ENCODE assay signal across 23 mouse cellular contexts in the genomic region with DNA sequence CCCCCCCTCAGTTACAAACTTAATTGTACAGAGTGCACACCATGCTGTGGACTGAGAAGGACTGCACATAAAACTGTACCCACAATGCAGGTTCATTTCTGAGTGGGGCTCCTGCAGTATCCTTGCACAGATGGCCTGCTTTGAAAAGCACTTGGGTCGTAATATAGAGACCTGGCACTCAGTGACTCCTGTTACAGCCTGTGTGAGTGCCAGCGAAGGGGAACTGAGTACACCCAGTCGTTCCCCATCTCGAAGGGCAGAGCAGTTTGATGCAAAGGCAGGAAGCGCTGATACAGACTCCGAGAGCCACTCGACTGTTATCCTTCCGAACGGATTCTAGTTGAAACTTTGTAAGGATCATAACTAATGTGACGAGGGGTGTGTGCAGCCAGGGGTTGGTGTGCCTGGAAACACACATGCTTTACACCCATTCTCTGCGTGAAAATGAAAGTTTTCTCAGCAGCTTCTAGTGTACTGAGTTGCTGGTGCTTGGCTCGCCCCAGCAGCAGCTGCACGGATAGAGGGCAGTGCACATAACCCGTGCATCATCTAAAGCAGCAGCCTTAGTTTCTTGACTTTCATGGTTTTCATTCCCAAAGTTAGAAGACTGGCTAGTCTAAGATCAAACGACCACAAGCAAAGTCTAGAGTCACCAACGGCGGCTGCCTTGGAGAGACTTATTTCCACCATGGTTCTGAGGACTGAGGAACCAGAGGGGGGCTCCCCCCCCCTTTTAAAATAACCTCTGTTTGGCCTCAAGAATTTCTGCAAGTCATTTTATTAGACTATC.
"Had no signal": no experiment of that assay in that cellular context is flagged by ENCODE, and none has a peak within 500 bp of the region (broad histone marks: within the 10 kb centered on the region; RNA-seq: fewer than 3 reads in every experiment).

No protein-coding gene starts in this region.

- H3K4me1 ChIP-seq: liver, embryonic 12.5 days; liver, embryonic 15.5 days; lung, embryonic 15.5 days; midbrain, embryonic 10.5 days; neural tube, embryonic 12.5 days; stomach, embryonic 15.5 days had no signal

- H3K4me3 ChIP-seq: limb, embryonic 10.5 days; limb, embryonic 13.5 days; liver, embryonic 12.5 days; liver, embryonic 15.5 days; lung, embryonic 15.5 days; megakaryocyte, embryonic 14.5 days; midbrain, embryonic 10.5 days; neural tube, embryonic 12.5 days; neural tube, embryonic 15.5 days; stomach, embryonic 15.5 days had no signal

- H3K9me3 ChIP-seq: limb, embryonic 10.5 days; limb, embryonic 13.5 days; liver, embryonic 12.5 days; liver, embryonic 15.5 days; lung, embryonic 15.5 days; megakaryocyte, embryonic 14.5 days; neural tube, embryonic 12.5 days; neural tube, embryonic 15.5 days; stomach, embryonic 15.5 days had no signal

- H3K27ac ChIP-seq: limb, embryonic 10.5 days; limb, embryonic 13.5 days; liver, embryonic 12.5 days; liver, embryonic 15.5 days; lung, embryonic 15.5 days; midbrain, embryonic 10.5 days; neural tube, embryonic 12.5 days; neural tube, embryonic 15.5 days; stomach, embryonic 15.5 days had no signal

- DNase-seq: kidney, adult 9 months; kidney, postnatal 14 days; kidney, postnatal 4 days; liver; lung, adult 18-20 months; lung, postnatal 10 days; lung, postnatal 36 days; midbrain, embryonic 14.5 days; right cerebral cortex, adult 18-20 months; right cerebral cortex, postnatal 14 days; right cerebral cortex, postnatal 4 days; spleen, adult 18-20 months; thymus, postnatal 25 days had no signal

- H3K9ac ChIP-seq: limb, embryonic 13.5 days; liver, embryonic 12.5 days; liver, embryonic 15.5 days; lung, embryonic 15.5 days; neural tube, embryonic 12.5 days; neural tube, embryonic 15.5 days; stomach, embryonic 15.5 days had no signal

- H3K27me3 ChIP-seq: limb, embryonic 13.5 days; liver, embryonic 12.5 days; liver, embryonic 15.5 days; lung, embryonic 15.5 days; megakaryocyte, embryonic 14.5 days; neural tube, embryonic 12.5 days; neural tube, embryonic 15.5 days; stomach, embryonic 15.5 days had no signal

- H3K4me2 ChIP-seq: limb, embryonic 13.5 days; liver, embryonic 12.5 days; liver, embryonic 15.5 days; lung, embryonic 15.5 days; neural tube, embryonic 12.5 days; neural tube, embryonic 15.5 days; stomach, embryonic 15.5 days had no signal

- ATAC-seq: liver, embryonic 12.5 days had no signal

- H3K36me3 ChIP-seq: liver, embryonic 15.5 days; neural tube, embryonic 15.5 days had no signal
